Mouse (Mus musculus) cerebellum, adult 2 months (tissue): ENCODE results near the gene Tpmt. TPM values are rescaled to one million over a fixed set of nuclear protein-coding genes. Genes with fewer than 3 reads are reported as not detected.
A peak's percentile ranks its signal among the peaks of the same experiment; 100 is the strongest.

Experiments
- DNase-seq, 2 experiments: peaks; one replicate each; pipeline ENCODE4 v3.0.0; 2021
- H3K27ac ChIP-seq: fragments of 200-500 bp; 2 replicates; pipeline ENCODE4 v1.5.1; 2012; ENCODE audit warnings: low read length, control low read depth, inconsistent platforms; ENCODE audit not compliant: insufficient read depth
- H3K27me3 ChIP-seq: fragments of 200-500 bp; 2 replicates; pipeline ENCODE4 v1.6.1; 2012; ENCODE audit warnings: inconsistent platforms, mild to moderate bottlenecking, low read length, moderate library complexity; ENCODE audit not compliant: control insufficient read depth, insufficient read depth
- H3K4me1 ChIP-seq: fragments of 200-500 bp; 2 replicates; pipeline ENCODE4 v1.6.1; 2011; ENCODE audit warnings: low read length; ENCODE audit not compliant: control insufficient read depth, insufficient read depth
- H3K4me3 ChIP-seq: fragments of 200-500 bp; replicated peaks from 2 replicates; pipeline ENCODE3; 2011; ENCODE audit warnings: mild to moderate bottlenecking, low read depth, low read length, control low read depth; ENCODE audit not compliant: insufficient read depth
- CTCF ChIP-seq: fragments of 200-500 bp; IDR thresholded peaks from 2 replicates; pipeline ENCODE4 v1.5.1; 2011; ENCODE audit warnings: low read depth, mild to moderate bottlenecking, control low read depth, low read length, moderate library complexity, borderline replicate concordance; ENCODE audit not compliant: insufficient read depth
- POLR2A ChIP-seq: fragments of 200-500 bp; IDR thresholded peaks from 2 replicates; pipeline ENCODE4 v1.6.1; 2011; ENCODE audit warnings: low read length, control low read depth, borderline replicate concordance; ENCODE audit not compliant: insufficient read depth
- WGBS: fragments of 180-500 bp; shearing (Covaris S2); methylation state at CpG from one replicate; pipeline ENCODE4 v1.1.7; 2018; 5-methylcytosine and 5-hydroxymethylcytosine counted together
- polyA plus RNA-seq: library from polyadenylated mRNA; depleted of rRNA; stranded (reverse); fragments of >200 nt; gene quantifications from 2 replicates; pipeline ENCODE4 v1.2.3, GENCODE M21; 2012

Tpmt gene
- polyA plus RNA-seq, 1 experiment = 17.4 TPM

GRCm38 (mm10) chr13:47033602-47034001 is 10.9 kb downstream of the Tpmt start:
- no peak for TF ChIP-seq CTCF
- TF ChIP-seq POLR2A = no peak
- Histone ChIP-seq H3K27ac (no peak overlapping the region), H3K4me1 (no peaks in the 10 kb centered on the region), H3K27me3 (no peaks in the 10 kb centered on the region), H3K4me3 (no peak overlapping the region)
- 90% methylated on average over 4 of the region's 4 CpGs for WGBS
- DNase-seq = no peak

GRCm38 (mm10) chr13:47030376-47031107 is 14.0 kb downstream of the Tpmt start:
- H3K27ac ChIP-seq = no peak overlapping the region
- no peak overlapping the region for H3K4me3 ChIP-seq
- no peaks in the 10 kb centered on the region for H3K27me3 ChIP-seq
- no peaks in the 10 kb centered on the region for H3K4me1 ChIP-seq
- DNase-seq = no peak
- TF ChIP-seq POLR2A = no peak
- TF ChIP-seq CTCF = no peak
- 76% methylated on average over 17 of the region's 17 CpGs for WGBS

- TF ChIP-seq CTCF (no peak), POLR2A (no peak)
- DNase-seq = no peak
- no peak overlapping the region for H3K27ac ChIP-seq
- 42% methylated on average over 7 of the region's 7 CpGs for WGBS
- H3K4me3 ChIP-seq = no peak overlapping the region
- H3K27me3 ChIP-seq = no peaks in the 10 kb centered on the region
- H3K4me1 ChIP-seq = no peaks in the 10 kb centered on the region
These were observed 23.7 kb downstream of the Tpmt start for GRCm38 (mm10) chr13:47020798-47021197.

- H3K27me3 ChIP-seq = no peaks in the 10 kb centered on the region
- no peak for DNase-seq
- H3K4me1 ChIP-seq = no peaks in the 10 kb centered on the region
- WGBS = 90% methylated on average over 7 of the region's 7 CpGs
- H3K4me3 ChIP-seq = no peak overlapping the region
- no peak overlapping the region for H3K27ac ChIP-seq
- no peak for TF ChIP-seq CTCF
- TF ChIP-seq POLR2A = no peak
These were observed 24.8 kb downstream of the Tpmt start for GRCm38 (mm10) chr13:47019774-47020173.

- DNase-seq = peak; percentile 59 to 64
- Histone ChIP-seq H3K4me3 (no peak overlapping the region), H3K4me1 (no peaks in the 10 kb centered on the region), H3K27me3 (no peaks in the 10 kb centered on the region), H3K27ac (no peak overlapping the region)
- 40% methylated on average over 5 of the region's 5 CpGs for WGBS
- peak; percentile 91 for TF ChIP-seq CTCF
- no peak for TF ChIP-seq POLR2A
These were observed 27.3 kb downstream of the Tpmt start for GRCm38 (mm10) chr13:47017259-47017658.

GRCm38 (mm10) chr13:47015195-47015501 is 29.4 kb downstream of the Tpmt start:
- DNase-seq = no peak
- H3K4me1 ChIP-seq = no peaks in the 10 kb centered on the region
- H3K27ac ChIP-seq = no peak overlapping the region
- no peak for TF ChIP-seq POLR2A
- no peak for TF ChIP-seq CTCF
- H3K27me3 ChIP-seq = no peaks in the 10 kb centered on the region
- peak overlapping the region; percentile 70 for H3K4me3 ChIP-seq
- WGBS = 53% methylated on average over 5 of the region's 5 CpGs

- peak; percentile 85 to 88 for DNase-seq
- peak within 1 kb of the TSS; percentile 70 for H3K4me3 ChIP-seq
- TF ChIP-seq POLR2A = peak; percentile 85
- peak; percentile 94 for TF ChIP-seq CTCF
- H3K4me1 ChIP-seq = no peaks in the 10 kb centered on the region
- WGBS = 2% methylated on average over 66 of the region's 73 CpGs
- H3K27me3 ChIP-seq = no peaks in the 10 kb centered on the region
- no peak within 1 kb of the TSS for H3K27ac ChIP-seq
These were observed 30.0 kb downstream of the Tpmt start, which contains the start of gene Nhlrc1 for GRCm38 (mm10) chr13:47014334-47015194. Gene Nhlrc1, minus strand, starts transcription at chr13:47014850.
